In genomic region chr16:21984091-21984490, GRCm38 (mm10) we compare ENCODE assay signal across 23 mouse cellular contexts. TPM values are rescaled to one million over a fixed set of nuclear protein-coding genes. Genes with fewer than 3 reads are reported as not detected.
"Had no signal": no experiment of that assay in that cellular context is flagged by ENCODE, and none has a peak within 500 bp of the region (broad histone marks: within the 10 kb centered on the region; RNA-seq: fewer than 3 reads in every experiment).

No protein-coding gene starts in this region.

- ATAC-seq: liver, postnatal 0 days; lung, postnatal 0 days; midbrain, embryonic 16.5 days had no signal

- H3K4me1 ChIP-seq: liver, embryonic 15.5 days; lung, embryonic 15.5 days; midbrain, embryonic 10.5 days; midbrain, embryonic 12.5 days; neural tube, embryonic 13.5 days; neural tube, embryonic 15.5 days had no signal

- H3K36me3 ChIP-seq: liver, embryonic 15.5 days; lung, embryonic 15.5 days; midbrain, embryonic 10.5 days; midbrain, embryonic 12.5 days; neural tube, embryonic 13.5 days; neural tube, embryonic 15.5 days had no signal

- H3K4me3 ChIP-seq: liver, embryonic 15.5 days; lung, embryonic 15.5 days; midbrain, embryonic 10.5 days; midbrain, embryonic 12.5 days; myocyte; neural tube, embryonic 13.5 days; neural tube, embryonic 15.5 days had no signal

- H3K9me3 ChIP-seq: liver, embryonic 15.5 days; lung, embryonic 15.5 days; midbrain, embryonic 10.5 days; midbrain, embryonic 12.5 days; neural tube, embryonic 13.5 days; neural tube, embryonic 15.5 days had no signal

- H3K4me2 ChIP-seq: liver, embryonic 15.5 days; lung, embryonic 15.5 days; midbrain, embryonic 12.5 days; neural tube, embryonic 13.5 days; neural tube, embryonic 15.5 days had no signal

- H3K27me3 ChIP-seq: liver, embryonic 15.5 days; lung, embryonic 15.5 days; midbrain, embryonic 12.5 days; neural tube, embryonic 13.5 days; neural tube, embryonic 15.5 days had no signal

- DNase-seq: liver, postnatal 0 days; lung, adult 2 months; lung, postnatal 14 days; lung, postnatal 36 days; midbrain, embryonic 14.5 days; retina, postnatal 1 day; right cerebral cortex, adult 18-20 months; right cerebral cortex, postnatal 25 days; right cerebral cortex, postnatal 4 days; spleen, adult 18-20 months; thymus, adult 18-20 months; thymus, postnatal 14 days; thymus, postnatal 36 days had no signal

- H3K9ac ChIP-seq: liver, embryonic 15.5 days; liver, postnatal 0 days; lung, embryonic 15.5 days; midbrain, embryonic 12.5 days; neural tube, embryonic 13.5 days; neural tube, embryonic 15.5 days had no signal

- H3K27ac ChIP-seq: liver, embryonic 15.5 days; lung, embryonic 15.5 days; midbrain, embryonic 10.5 days; midbrain, embryonic 12.5 days; neural tube, embryonic 13.5 days; neural tube, embryonic 15.5 days had no signal

RNA-seq across cellular contexts. Expression of gene Liph, which starts 11.4 kb away (rescaled TPM):
- total RNA-seq: megakaryocyte-erythroid progenitor cell, adult 5-6 weeks had no signal
